Mouse (Mus musculus) A20 (cell line): ENCODE results near the gene Tenm2.
A peak's percentile ranks its signal among the peaks of the same experiment; 100 is the strongest.

Source experiments
- DNase-seq: peaks from one replicate; pipeline ENCODE4 v3.0.0-alpha.2; 2011; ENCODE audit warnings: low read depth, low spot score

The Tenm2 gene

GRCm38 (mm10) chr11:37107069-37107468 is 128.7 kb downstream of the Tenm2 start:
- no peak for DNase-seq

GRCm38 (mm10) chr11:37079403-37079802 is 156.4 kb downstream of the Tenm2 start:
- no peak for DNase-seq

GRCm38 (mm10) chr11:37076989-37077598 is 158.7 kb downstream of the Tenm2 start:
- peak; percentile 51 for DNase-seq

GRCm38 (mm10) chr11:37075349-37075748 is 160.4 kb downstream of the Tenm2 start:
- DNase-seq: no peak

- no peak for DNase-seq
Observed at GRCm38 (mm10) chr11:37065459-37065858, 170.3 kb downstream of the Tenm2 start.

- peak; percentile 25 for DNase-seq
Observed at GRCm38 (mm10) chr11:37046671-37047070, 189.1 kb downstream of the Tenm2 start.

- no peak for DNase-seq
Observed at GRCm38 (mm10) chr11:37041259-37041658, 194.5 kb downstream of the Tenm2 start.

GRCm38 (mm10) chr11:37039283-37039682 is 196.5 kb downstream of the Tenm2 start:
- no peak for DNase-seq

GRCm38 (mm10) chr11:37031305-37032055 is 204.3 kb downstream of the Tenm2 start:
- DNase-seq: no peak

GRCm38 (mm10) chr11:37011900-37012299 is 223.9 kb downstream of the Tenm2 start:
- no peak for DNase-seq

GRCm38 (mm10) chr11:37009243-37009642 is 226.5 kb downstream of the Tenm2 start:
- DNase-seq: no peak

GRCm38 (mm10) chr11:36997668-36998067 is 238.1 kb downstream of the Tenm2 start:
- DNase-seq: no peak

- DNase-seq: no peak
Observed at GRCm38 (mm10) chr11:36990895-36991294, 244.9 kb downstream of the Tenm2 start.

- no peak for DNase-seq
Observed at GRCm38 (mm10) chr11:36988776-36989565, 246.8 kb downstream of the Tenm2 start.

- DNase-seq: no peak
Observed at GRCm38 (mm10) chr11:36974142-36974541, 261.6 kb downstream of the Tenm2 start.

- DNase-seq: no peak
Observed at GRCm38 (mm10) chr11:36958102-36958501, 277.7 kb downstream of the Tenm2 start.

GRCm38 (mm10) chr11:36941429-36941828 is 294.3 kb downstream of the Tenm2 start:
- DNase-seq: no peak

GRCm38 (mm10) chr11:36940557-36941110 is 295.1 kb downstream of the Tenm2 start:
- no peak for DNase-seq

- DNase-seq: no peak
Observed at GRCm38 (mm10) chr11:36929817-36930216, 305.9 kb downstream of the Tenm2 start.

- no peak for DNase-seq
Observed at GRCm38 (mm10) chr11:36926705-36927406, 308.9 kb downstream of the Tenm2 start.

GRCm38 (mm10) chr11:36919301-36919700 is 316.5 kb downstream of the Tenm2 start:
- DNase-seq: no peak
